Mouse (Mus musculus): ENCODE measurements around the gene Anks1. TPM values are rescaled to one million over a fixed set of nuclear protein-coding genes. Genes with fewer than 3 reads are reported as not detected.
"Not testable (repeated sequence)": the region's sequence is repeated elsewhere in the genome, so short reads cannot be mapped to it uniquely, and the experiment has no call there.

The Anks1 gene
- polyA plus RNA-seq, 1 experiment, result 45.2 TPM

DNA sequence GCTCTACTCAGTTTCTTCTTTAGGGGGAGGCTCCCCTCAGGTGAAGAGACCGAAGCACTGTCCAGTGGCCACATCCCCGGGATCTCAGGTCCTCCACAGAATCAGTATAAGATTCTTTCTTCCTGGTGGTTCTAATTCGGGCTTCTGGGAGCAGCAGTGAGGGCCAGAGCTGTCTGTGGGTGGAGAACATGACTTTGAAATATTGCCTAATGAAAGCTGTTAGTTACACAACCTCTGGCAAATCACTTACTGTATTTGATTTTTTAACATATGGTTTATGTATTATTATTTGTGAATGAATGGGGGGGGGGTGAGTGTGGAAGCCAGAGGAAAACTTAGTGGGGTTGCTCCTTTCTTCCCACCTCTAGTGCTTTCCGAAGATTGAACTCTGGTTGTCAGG, 22.7 kb downstream of the Anks1 start:
- no peak for DNase-seq (ENCODE audit: low spot score)

GRCm38 (mm10) chr17:27934136-27934910, 25.2 kb downstream of the Anks1 start:
- DNase-seq (ENCODE audit: low spot score), result no peak

DNA sequence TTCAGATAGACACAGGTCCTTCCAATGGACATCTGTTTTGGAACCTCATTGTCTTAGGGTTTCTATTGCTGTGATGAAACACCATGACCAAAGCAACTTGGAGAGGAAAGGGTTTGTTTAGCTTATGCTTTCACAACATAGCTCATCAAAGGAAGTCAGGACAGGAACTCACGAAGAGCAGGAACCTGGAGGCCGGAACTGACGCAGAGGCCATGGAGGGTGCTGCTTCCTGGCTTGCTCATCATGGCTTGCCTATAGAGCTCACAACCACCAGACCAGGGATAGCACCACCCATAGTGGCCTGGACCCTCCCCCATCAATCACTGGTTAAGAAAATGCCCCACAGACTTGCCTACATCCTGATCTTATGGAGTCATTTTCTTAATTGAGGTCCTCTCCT, 26.0 kb downstream of the Anks1 start:
- DNase-seq (ENCODE audit: low spot score), result no peak

GRCm38 (mm10) chr17:27937054-27937615, 28.0 kb downstream of the Anks1 start:
- DNase-seq (ENCODE audit: low spot score), result no peak

DNA sequence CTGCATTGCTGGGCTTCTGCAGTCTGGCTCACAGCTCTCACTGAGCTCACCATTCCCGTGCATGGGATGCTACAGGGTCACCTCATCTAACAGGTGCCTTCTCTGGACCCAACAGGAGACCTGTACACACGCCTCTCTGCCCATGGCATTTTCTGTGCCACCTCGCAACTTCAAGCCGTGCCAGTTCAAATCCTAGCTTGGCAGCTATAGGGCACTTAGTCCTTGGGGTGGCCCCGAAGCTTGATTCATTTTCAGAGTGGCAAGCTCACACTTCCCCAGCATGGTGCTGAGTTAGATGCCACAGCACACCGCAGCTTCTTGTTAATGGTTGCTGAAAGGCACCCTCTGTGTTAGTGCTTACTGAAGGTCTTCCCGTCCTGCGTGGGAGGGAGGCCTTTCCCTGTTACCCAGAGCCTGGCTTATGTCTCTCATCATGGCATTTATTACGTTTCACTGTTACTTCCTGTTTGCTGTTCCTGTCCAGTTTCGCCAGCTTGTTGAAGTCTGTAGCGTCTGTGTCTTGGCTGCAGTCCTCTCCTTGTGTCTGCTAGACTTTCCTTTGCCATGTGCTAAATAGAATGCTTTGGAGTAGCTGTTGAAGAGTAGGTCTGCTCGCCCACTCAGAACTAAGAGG, 29.1 kb downstream of the Anks1 start:
- no peak for DNase-seq (ENCODE audit: low spot score)

- DNase-seq (ENCODE audit: low spot score), result no peak
Measured at GRCm38 (mm10) chr17:27939028-27939427, 29.9 kb downstream of the Anks1 start.

DNA sequence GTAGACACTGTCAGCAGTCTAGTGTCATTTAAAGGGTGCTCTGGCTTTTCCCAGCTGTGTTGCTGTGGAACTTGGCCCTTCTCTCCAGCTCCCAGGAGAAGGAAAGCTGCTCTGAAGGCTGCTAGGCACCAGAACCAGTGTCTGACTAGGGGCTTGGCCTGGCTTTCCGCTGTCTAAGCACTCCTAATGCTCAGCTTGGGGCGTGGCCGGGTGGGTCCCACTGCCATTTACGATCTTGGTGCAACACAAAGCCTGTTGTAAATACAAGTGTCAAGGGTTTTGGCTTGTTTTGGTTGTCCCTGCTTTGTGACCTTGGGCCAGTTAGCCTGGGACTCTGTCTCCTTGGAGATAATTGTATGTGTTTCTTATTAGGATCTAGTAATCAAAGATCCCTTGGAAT, 31.2 kb downstream of the Anks1 start:
- DNase-seq (ENCODE audit: low spot score), result no peak

DNA sequence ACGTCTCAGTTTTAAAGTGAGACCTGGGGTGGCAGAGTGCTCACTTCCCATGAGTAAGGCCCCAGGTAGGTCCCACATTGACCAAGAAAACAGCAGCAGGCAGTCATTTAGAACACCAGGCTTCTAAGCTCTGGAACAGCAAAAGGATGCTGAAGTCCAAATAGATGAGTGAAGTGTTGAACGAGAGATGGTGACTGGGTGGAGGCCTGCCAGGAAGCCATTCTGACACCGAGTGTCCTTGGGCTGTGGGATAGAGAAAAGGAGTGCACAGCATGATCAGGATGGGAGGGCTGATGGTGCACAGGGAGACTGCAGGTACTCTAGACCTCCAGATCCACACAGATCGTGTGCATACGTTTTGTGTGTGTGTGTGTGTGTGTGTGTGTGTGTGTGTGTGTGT, 32.1 kb downstream of the Anks1 start:
- DNase-seq (ENCODE audit: low spot score), result no peak

- DNase-seq (ENCODE audit: low spot score), result no peak
Measured at GRCm38 (mm10) chr17:27941698-27942097, 32.6 kb downstream of the Anks1 start.

DNA sequence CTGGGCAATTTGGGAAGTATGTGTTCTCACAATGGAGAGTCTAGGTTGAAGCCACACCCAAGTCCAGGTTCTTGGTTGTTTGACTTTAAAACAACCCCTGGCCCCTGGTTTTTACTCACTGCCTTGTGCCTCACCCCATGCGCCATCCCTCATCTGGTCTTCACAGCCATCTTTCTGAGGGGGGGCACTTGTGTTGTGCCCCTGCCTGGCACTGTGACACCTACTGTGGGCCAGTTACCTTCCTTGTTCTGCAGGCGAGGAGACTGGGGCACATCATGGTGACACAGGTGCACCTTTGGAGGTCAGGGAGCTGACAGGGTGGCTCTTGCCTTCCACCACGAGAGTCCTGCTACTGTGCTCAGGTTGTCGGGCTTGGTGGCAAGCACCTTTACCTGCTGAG, 33.0 kb downstream of the Anks1 start:
- no peak for DNase-seq (ENCODE audit: low spot score)

- no peak for DNase-seq (ENCODE audit: low spot score)
Measured at GRCm38 (mm10) chr17:27945546-27946216, 36.6 kb downstream of the Anks1 start.

DNA sequence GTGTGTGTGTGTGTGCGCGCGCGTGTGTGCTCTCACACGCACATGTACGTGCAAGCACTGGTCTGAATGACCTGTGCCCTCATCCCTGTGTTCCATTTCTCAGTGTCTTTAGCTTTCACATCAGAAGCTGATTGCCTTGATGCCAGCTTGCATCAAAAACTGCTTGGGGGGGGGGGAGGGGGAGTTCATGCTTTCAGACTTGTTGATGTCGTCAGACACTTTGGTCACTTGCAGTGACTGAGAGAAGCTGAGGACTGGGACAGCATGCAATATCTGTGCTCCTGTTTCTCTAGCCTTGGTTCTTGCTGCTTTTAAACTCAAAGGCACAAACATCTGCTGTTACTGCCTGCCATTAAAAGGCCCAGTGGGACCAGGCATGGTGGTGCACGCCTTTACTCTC, 37.3 kb downstream of the Anks1 start:
- no peak for DNase-seq (ENCODE audit: low spot score)

GRCm38 (mm10) chr17:27947155-27947554, 38.0 kb downstream of the Anks1 start:
- no peak for DNase-seq (ENCODE audit: low spot score)

DNA sequence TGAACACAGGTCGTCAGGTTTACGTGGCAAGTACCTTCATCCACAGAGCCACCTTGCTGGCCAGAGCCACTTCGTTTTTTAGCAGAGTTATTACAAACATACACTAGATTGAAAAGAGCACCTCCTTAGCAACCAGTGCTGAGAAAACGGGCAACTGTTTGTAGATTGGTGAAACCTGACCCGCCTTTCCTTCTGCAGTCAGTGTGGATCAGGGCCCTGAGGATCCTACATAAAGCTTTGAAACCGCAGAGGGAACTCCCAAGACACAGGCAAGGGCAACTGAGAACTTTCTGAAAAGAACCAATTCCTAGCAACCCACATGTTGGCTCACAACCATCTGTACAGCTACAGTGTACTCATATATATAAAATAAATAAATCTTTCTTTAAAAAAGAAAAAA, 44.0 kb downstream of the Anks1 start:
- DNase-seq (ENCODE audit: low spot score), result no peak

DNA sequence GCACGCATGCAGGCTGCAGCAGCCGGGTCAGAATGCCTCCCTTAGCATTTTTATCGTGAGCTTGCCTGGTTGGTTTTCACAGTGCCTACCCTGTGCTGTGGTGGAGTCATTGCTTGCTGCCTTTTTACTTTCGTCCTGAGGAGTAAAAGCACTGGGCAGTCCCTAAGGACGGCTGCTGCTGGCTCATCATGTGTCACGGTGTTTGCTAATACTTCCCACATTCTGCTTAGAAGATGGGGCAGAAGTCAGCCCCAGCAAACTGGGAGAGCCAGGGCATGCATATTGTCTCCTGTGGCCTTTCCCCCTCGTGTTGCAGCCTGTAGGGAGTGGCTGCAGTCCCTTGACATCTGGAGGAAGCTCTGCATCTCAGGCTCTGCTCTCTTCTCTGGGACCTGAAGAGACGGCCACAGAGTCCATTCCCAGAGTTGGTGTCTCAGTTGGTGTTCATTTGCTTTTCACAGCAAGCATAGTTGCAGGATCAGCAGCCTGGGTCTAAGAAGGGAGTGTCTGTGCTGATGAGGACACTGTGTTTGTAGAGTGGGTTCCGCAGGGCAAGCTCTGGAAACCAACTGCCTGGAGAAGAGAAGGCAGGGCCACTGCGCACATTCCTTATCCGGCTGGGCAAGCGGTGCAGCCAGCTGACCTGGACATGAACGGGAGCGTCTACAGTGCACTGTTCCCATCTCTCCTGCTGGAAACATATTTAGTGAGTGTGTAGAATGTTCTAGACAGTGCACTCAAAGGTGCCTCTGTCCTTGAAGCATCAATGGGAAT, 45.7 kb downstream of the Anks1 start:
- no peak for DNase-seq (ENCODE audit: low spot score)

GRCm38 (mm10) chr17:27957649-27958048, 48.5 kb downstream of the Anks1 start:
- no peak for DNase-seq (ENCODE audit: low spot score)

DNA sequence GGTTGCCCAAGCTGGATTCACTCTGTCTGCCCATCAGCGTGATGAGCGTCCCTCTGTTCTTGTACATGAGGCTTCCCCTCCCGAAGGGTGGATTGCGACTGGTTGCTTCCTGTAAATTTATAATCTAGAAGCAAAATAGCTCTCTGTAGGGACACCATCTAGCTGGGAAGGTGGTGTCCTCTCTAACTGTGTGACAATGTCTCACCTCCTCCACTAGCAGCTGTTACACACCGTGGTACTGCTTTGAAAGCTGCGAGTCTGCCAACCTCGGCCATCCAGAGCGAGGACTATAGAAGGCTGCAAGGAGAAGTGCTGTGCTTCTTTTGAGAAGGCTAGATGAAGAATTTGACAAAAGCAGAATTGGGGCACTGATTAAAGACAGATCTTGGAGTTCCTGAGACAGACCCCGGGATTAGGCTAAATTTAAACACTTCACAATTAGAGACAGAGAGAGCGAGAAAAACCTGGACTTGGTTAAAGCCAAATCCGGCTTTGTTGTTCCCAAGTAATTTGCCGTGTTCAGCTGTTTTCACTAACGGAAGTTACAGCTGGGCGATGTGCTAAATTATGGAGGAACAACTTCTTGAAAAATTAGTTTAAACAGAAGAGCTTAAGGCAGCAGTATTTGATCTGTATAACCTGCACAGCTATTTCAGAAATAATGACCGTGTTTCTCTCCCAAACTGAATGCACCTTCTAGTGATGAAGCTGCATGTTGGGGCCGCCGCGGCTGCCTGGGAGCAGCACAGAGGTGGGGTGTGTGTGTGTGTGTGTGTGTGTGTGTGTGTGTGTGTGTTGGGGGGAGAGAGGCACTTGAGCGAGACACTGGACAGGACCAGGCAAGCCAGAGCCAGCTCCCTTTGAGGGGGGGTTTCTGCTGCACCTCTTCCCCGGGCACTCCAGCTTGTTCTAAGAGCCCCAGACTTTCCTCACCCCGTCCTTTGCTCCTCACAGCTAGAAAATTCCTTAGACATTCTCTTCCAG, 51.3 kb downstream of the Anks1 start:
- no peak for DNase-seq (ENCODE audit: low spot score)

GRCm38 (mm10) chr17:27963120-27963519, 54.0 kb downstream of the Anks1 start:
- DNase-seq (ENCODE audit: low spot score), result not testable (repeated sequence)

DNA sequence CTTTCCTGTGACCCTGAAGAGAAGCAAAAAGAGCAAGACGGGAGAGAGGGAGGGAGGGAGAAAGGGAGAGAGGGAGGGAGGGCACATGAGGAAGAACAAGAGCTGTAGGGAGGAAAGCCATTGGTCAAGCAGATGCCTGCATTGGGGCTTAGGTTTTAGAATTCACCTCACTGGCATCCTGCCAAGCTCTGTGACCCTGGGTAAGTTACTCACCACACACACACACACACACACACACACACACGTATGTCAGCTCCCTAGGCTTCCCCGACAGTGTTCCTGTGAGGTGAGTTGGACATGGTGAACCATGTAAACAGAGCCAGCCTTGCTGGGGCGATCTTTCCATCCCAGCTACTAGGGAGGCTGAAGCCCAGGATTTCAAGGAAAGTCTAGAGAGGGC, 55.5 kb downstream of the Anks1 start:
- no peak for DNase-seq (ENCODE audit: low spot score)

- DNase-seq (ENCODE audit: low spot score), result no peak
Measured at GRCm38 (mm10) chr17:27965292-27965691, 56.2 kb downstream of the Anks1 start.

GRCm38 (mm10) chr17:27966056-27966455, 57.0 kb downstream of the Anks1 start:
- no peak for DNase-seq (ENCODE audit: low spot score)

Measured in urinary bladder, adult 2 months (tissue).